Mouse (Mus musculus) liver, embryonic 11.5 days (tissue): ENCODE results near the gene Tmem135. TPM values are rescaled to one million over a fixed set of nuclear protein-coding genes. Genes with fewer than 3 reads are reported as not detected.
"Not testable (repeated sequence)": the region's sequence is repeated elsewhere in the genome, so short reads cannot be mapped to it uniquely, and the experiment has no call there.

Source experiments
- ATAC-seq: fragments of 200-750 bp; cut with Nextera tagmentation; replicated peaks from 2 replicates; pipeline ENCODE4 v1.8.0; 2017; ENCODE audit warnings: moderate number of reproducible peaks, mild to moderate bottlenecking, moderate TSS enrichment, moderate library complexity; ENCODE audit not compliant: low FRiP score
- DNase-seq: peaks from one replicate; pipeline ENCODE4 v3.0.0-alpha.2; 2017; ENCODE audit warnings: low spot score
- H3K27ac ChIP-seq: fragments of 300-500 bp; sonication (generic); 2 replicates; pipeline ENCODE4 v1.5.1; 2014; ENCODE audit warnings: mild to moderate bottlenecking, low read depth, low read length, control low read depth
- H3K27me3 ChIP-seq: fragments of 300-500 bp; sonication (generic); replicated peaks from 2 replicates; pipeline ENCODE4 v1.6.1; 2014; ENCODE audit warnings: low read length, mixed read lengths; ENCODE audit not compliant: control insufficient read depth, insufficient read depth
- H3K36me3 ChIP-seq: fragments of 300-500 bp; sonication (generic); 2 replicates; pipeline ENCODE4 v1.6.1; 2014; ENCODE audit warnings: mild to moderate bottlenecking, low read length, moderate library complexity, mixed read lengths; ENCODE audit not compliant: control insufficient read depth, insufficient read depth
- H3K4me1 ChIP-seq: fragments of 300-500 bp; sonication (generic); replicated peaks from 2 replicates; pipeline ENCODE4 v1.6.1; 2014; ENCODE audit warnings: low read length, mixed read lengths; ENCODE audit not compliant: control insufficient read depth, insufficient read depth
- H3K4me2 ChIP-seq: fragments of 300-500 bp; sonication (generic); 2 replicates; pipeline ENCODE4 v1.6.1; 2014; ENCODE audit warnings: mild to moderate bottlenecking, control low read depth, moderate library complexity
- H3K4me3 ChIP-seq: fragments of 300-500 bp; sonication (generic); 2 replicates; pipeline ENCODE4 v1.5.1; 2014; ENCODE audit warnings: low read depth, low read length, control low read depth
- H3K9ac ChIP-seq: fragments of 300-500 bp; sonication (generic); 2 replicates; pipeline ENCODE4 v1.6.1; 2014; ENCODE audit warnings: low read depth, low read length, control low read depth
- H3K9me3 ChIP-seq: fragments of 300-500 bp; sonication (generic); 2 replicates; pipeline ENCODE4 v1.6.1; 2016; ENCODE audit warnings: low read length, inconsistent platforms, mixed read lengths; ENCODE audit not compliant: control insufficient read depth
- WGBS: fragments of 180-500 bp; shearing (Covaris S2); extraction: QIAGEN DNeasy Blood & Tissue Kit; methylation state at CpG from one replicate; pipeline ENCODE4 v1.1.7; 2014; 5-methylcytosine and 5-hydroxymethylcytosine counted together
- polyA plus RNA-seq: library from polyadenylated mRNA; unstranded; fragments of >200 nt; fragmentation: Nextera tagmentation; extraction: Ambion mirVana; gene quantifications from 2 replicates; pipeline ENCODE4 v1.2.1, GENCODE M21; 2014

The Tmem135 gene
- polyA plus RNA-seq, 1 experiment from 2014 or later = 28.9 TPM

- no peak overlapping the region for H3K27ac ChIP-seq
- no peak overlapping the region for H3K9ac ChIP-seq
- no peak overlapping the region for H3K4me2 ChIP-seq
- no peaks in the 10 kb centered on the region; the same call in 1 of the 2 replicates for H3K36me3 ChIP-seq
- WGBS = 78% methylated on average over 1 of the region's 1 CpGs
- H3K4me3 ChIP-seq = no peak overlapping the region
- no peaks in the 10 kb centered on the region for H3K27me3 ChIP-seq
- DNase-seq (no peak), ATAC-seq (no peak)
- H3K9me3 ChIP-seq = no peaks in the 10 kb centered on the region
- H3K4me1 ChIP-seq = peaks cover 12% of the 10 kb centered on the region
Measured at GRCm38 (mm10) chr7:89336434-89336833, 67.6 kb downstream of the Tmem135 start.

DNA sequence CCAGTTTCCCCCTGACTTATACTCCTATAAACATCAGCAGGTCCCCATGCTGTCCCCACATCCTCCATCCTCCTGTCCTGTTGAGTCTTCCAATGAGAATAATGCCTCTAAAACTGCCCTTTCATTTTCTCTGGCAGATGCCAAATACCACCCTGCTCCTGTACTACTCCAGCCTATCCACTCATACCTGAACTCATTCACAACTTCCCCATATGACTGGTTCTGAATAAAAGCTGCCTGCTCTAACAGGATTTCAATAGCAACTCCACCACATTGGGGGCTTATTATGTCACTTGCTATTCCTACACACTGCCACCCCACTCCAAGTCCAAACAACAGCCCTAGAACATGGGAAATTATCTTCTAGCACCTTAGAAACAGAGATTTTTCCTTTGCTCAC, 68.7 kb downstream of the Tmem135 start:
- Histone ChIP-seq H3K9ac (no peak overlapping the region), H3K4me3 (no peak overlapping the region), H3K27me3 (no peaks in the 10 kb centered on the region), H3K27ac (no peak overlapping the region), H3K4me2 (no peak overlapping the region), H3K4me1 (peaks cover 12% of the 10 kb centered on the region), H3K9me3 (no peaks in the 10 kb centered on the region), H3K36me3 (no peaks in the 10 kb centered on the region; the same call in 1 of the 2 replicates)
- DNase-seq = no peak
- no peak for ATAC-seq

DNA sequence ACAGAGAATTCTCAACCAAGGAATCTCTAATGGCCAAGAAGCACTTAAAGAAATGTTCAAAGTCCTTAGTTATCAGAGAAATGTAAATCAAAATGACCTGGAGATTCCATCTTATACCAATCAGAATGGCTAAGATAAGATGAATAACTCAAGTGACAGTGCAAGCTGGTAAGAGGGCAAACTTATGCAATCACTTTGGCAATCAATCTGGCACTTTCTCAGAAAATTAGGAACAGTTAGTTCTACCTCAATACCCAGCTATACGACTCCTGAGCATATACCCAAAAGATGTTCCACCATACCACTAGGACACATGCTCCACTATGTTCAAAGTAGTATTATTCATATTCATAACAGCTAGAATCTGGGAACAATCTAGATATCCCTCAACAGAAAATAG, 74.1 kb downstream of the Tmem135 start:
- peaks cover 6% of the 10 kb centered on the region for H3K4me1 ChIP-seq
- no peak overlapping the region for H3K4me3 ChIP-seq
- WGBS = 90% methylated on average over 1 of the region's 1 CpGs
- H3K9me3 ChIP-seq = no peaks in the 10 kb centered on the region
- ATAC-seq (no peak), DNase-seq (no peak)
- H3K4me2 ChIP-seq = no peak overlapping the region
- no peaks in the 10 kb centered on the region for H3K27me3 ChIP-seq
- no peak overlapping the region for H3K9ac ChIP-seq
- no peaks in the 10 kb centered on the region; the same call in 1 of the 2 replicates for H3K36me3 ChIP-seq
- no peak overlapping the region for H3K27ac ChIP-seq

- WGBS = 76% methylated on average over 5 of the region's 5 CpGs
- DNase-seq = no peak
- Histone ChIP-seq H3K27me3 (no peaks in the 10 kb centered on the region), H3K4me3 (no peak overlapping the region), H3K36me3 (no peaks in the 10 kb centered on the region; the same call in 1 of the 2 replicates), H3K4me1 (peaks cover 6% of the 10 kb centered on the region), H3K27ac (no peak overlapping the region), H3K9me3 (no peaks in the 10 kb centered on the region), H3K9ac (no peak overlapping the region), H3K4me2 (no peak overlapping the region)
- ATAC-seq = no peak
Measured at GRCm38 (mm10) chr7:89327731-89328130, 76.3 kb downstream of the Tmem135 start.

DNA sequence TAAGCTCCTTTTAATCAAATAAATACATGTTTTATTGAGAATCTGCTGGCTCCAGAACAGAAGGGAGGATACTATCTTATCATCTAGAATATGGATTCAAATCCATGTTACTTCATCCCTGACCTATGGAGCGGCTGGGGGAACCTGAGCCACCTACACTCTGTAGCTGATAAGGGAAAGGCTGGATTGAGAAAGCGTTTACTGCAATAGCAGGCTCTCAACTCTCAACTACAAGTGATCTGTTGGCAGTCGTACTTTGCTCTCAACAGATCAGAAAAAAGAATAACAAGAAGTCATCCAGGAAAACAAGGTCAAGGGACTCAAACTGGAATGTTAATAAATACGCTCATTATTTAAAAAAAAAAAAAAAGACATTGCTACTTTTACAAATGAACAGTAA, 77.3 kb downstream of the Tmem135 start:
- H3K27ac ChIP-seq = no peak overlapping the region

GRCm38 (mm10) chr7:89326202-89326601, 77.8 kb downstream of the Tmem135 start:
- DNase-seq (no peak), ATAC-seq (0 out of 2 replicates have a peak, but pooled peaks have one; percentile 48)
- no peak overlapping the region for H3K4me3 ChIP-seq
- no peak overlapping the region for H3K9ac ChIP-seq
- WGBS = 26% methylated on average over 5 of the region's 5 CpGs
- peak overlapping the region; percentile 39 for H3K4me2 ChIP-seq
- H3K27ac ChIP-seq = no peak overlapping the region
- H3K27me3 ChIP-seq = no peaks in the 10 kb centered on the region
- no peaks in the 10 kb centered on the region for H3K36me3 ChIP-seq
- H3K4me1 ChIP-seq = peaks cover 6% of the 10 kb centered on the region
- no peaks in the 10 kb centered on the region for H3K9me3 ChIP-seq

More for the DNA sequence above, 77.3 kb downstream of the Tmem135 start:
- Histone ChIP-seq H3K4me2 (no peak overlapping the region), H3K9ac (no peak overlapping the region), H3K9me3 (no peaks in the 10 kb centered on the region), H3K4me1 (peaks cover 6% of the 10 kb centered on the region), H3K36me3 (no peaks in the 10 kb centered on the region; the same call in 1 of the 2 replicates), H3K27me3 (no peaks in the 10 kb centered on the region), H3K4me3 (no peak overlapping the region)
- peak; percentile 63 for ATAC-seq
- 39% methylated on average over 4 of the region's 4 CpGs for WGBS
- DNase-seq = no peak

GRCm38 (mm10) chr7:89322741-89323140, 81.3 kb downstream of the Tmem135 start:
- not testable (repeated sequence) for H3K27ac ChIP-seq, DNase-seq, H3K4me2 ChIP-seq, H3K27me3 ChIP-seq, H3K36me3 ChIP-seq, H3K9me3 ChIP-seq, H3K9ac ChIP-seq, H3K4me3 ChIP-seq, H3K4me1 ChIP-seq, ATAC-seq
- WGBS = 88% methylated on average over 4 of the region's 4 CpGs

DNA sequence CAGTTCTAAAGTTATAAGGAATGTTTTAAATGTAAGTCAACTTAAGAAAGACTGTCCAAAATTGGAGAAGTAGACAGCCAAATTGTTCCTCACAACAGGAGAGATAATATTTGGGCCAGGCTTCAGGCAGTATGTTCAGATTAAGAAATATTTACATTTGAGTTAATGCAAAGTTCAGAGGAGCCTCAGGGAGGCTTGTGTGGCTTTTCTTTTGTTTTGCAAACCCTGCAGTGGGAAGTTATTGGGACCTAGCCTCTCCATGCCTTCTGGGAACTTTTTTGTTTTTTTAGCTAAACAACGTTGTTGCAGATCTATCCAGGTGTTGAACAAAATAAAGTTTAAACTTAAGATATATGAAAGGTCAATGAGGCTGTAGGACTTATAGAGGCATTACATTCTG, 84.7 kb downstream of the Tmem135 start:
- DNase-seq (no peak), ATAC-seq (no peak)
- 77% methylated on average over 1 of the region's 1 CpGs for WGBS
- Histone ChIP-seq H3K36me3 (no peaks in the 10 kb centered on the region), H3K9me3 (no peaks in the 10 kb centered on the region), H3K4me3 (no peak overlapping the region), H3K9ac (no peak overlapping the region), H3K27me3 (no peaks in the 10 kb centered on the region), H3K4me2 (no peak overlapping the region), H3K4me1 (no peaks in the 10 kb centered on the region), H3K27ac (no peak overlapping the region)

DNA sequence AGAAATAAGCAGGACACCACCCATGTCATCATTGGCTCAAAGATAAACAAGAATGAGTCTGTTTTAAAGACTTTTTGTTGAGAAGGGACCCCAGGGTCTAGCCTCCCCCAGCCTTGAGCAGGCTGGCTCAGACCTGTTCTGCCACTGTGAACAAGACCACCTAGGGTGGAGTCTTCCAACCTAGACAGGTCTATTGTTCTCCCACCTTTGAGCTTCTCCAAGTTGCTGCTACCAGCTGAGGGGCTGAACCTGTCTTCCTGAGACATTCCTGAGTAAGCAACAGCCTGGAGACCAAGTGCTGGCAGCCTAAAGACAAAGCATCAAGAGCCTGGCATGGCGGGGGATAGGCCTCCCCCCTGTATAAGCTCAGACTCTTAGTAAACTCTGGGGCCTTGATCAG, 86.9 kb downstream of the Tmem135 start:
- not testable (repeated sequence) for H3K9me3 ChIP-seq, H3K36me3 ChIP-seq, H3K27me3 ChIP-seq, H3K4me1 ChIP-seq, ATAC-seq, H3K9ac ChIP-seq, H3K27ac ChIP-seq, H3K4me3 ChIP-seq, DNase-seq, H3K4me2 ChIP-seq
- WGBS = 86% methylated on average over 1 of the region's 1 CpGs
